Mouse (Mus musculus): Measurements from ENCODE around the gene Abl1.

- TF ChIP-seq CTCF (IDR thresholded peaks at IDR 0.05; ENCODE audit: extremely low read depth, insufficient read depth, low read length) (no peak), POLR2A (IDR thresholded peaks at IDR 0.05; ENCODE audit: extremely low read depth, insufficient read depth, low read length) (no peak)
These were observed 126.5 kb downstream of the Abl1 start for GRCm38 (mm10) chr2:31814699-31815098.
